Mouse (Mus musculus): ENCODE data around the gene Rab24. TPM values are rescaled to one million over a fixed set of nuclear protein-coding genes. Genes with fewer than 3 reads are reported as not detected.

The Rab24 gene
- total and polyA plus RNA-seq, 3 experiments: 41.7 to 72.5 (median 45.3) TPM

DNA sequence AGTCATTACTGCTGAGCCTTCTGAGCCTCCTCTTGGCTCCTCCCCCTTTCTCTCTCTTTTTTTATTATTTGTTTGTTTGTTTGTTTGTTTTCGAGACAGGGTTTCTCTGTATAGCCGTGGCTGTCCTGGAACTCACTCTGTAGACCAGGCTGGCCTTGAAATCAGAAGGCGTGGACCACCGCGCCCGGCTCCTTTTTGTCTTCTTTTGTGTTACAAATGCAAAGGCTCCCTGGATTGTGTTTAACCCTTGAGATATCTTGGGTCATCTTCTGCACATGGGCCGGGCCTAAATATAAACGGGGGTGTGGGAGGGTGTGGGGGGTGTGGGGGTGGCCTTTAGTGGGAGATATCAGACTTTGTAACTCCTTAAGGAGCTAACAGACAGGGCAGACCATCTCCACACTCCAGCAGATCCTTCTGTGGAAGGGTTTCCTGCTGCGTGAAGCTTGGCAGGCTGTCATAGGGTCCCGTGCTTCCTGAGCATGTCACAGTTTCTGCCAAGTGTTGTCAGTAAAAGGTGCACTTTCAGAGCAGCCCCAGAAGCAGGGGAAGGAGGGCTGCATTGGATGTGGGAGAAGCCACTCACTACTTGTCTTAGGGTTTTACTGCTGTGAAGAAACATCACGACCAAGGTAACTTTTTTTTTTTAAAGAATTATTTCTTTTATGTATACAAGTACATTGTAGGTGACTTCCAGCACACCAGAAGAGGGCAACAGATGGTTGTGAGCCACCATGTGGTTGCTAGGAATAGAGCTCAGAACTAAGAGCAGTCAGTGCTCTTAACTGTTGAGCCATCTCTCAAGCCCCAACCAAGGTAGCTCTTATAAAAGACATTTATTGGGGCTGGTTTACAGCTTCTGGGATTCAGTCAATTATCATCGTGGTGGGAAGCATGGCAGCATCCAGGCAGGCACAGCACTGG, 16.6 kb upstream of the Rab24 start:
- Histone ChIP-seq H3K9ac (ENCODE audit: insufficient read depth, low read depth) (peak overlapping the region; percentile 31; the same call in 1 of the 2 replicates), H3K27me3 (replicated peaks) (no peaks in the 10 kb centered on the region), H3K27ac (ENCODE audit: insufficient read depth, low read depth) (no peak overlapping the region), H3K4me3 (replicated peaks in 1 of 3; ENCODE audit: low read depth in 2 of 3, low read length in 2 of 3, poor library complexity in 1 of 3) (no peak overlapping the region), H3K9me3 (replicated peaks; ENCODE audit: low read length) (no peaks in the 10 kb centered on the region), H3K36me3 (replicated peaks in 1 of 2; ENCODE audit: control insufficient read depth in 1 of 2, insufficient read depth in 1 of 2, low read length in 1 of 2) (peaks cover 0 to 9% of the 10 kb centered on the region in 2 experiments), H3K4me2 (ENCODE audit: insufficient read depth, low read depth, poor library complexity, severe bottlenecking) (0 out of 2 replicates have a peak overlapping the region, but pooled peaks have one; percentile 17), H3K79me2 (replicated peaks; ENCODE audit: control insufficient read depth, extremely low read depth, insufficient read depth, poor library complexity, severe bottlenecking) (no peaks in the 10 kb centered on the region), H3K4me1 (ENCODE audit: control insufficient read depth in 1 of 2, insufficient read depth in 2 of 2) (peaks cover 8 to 15% of the 10 kb centered on the region in 2 experiments)
- in situ Hi-C loops (cut with MboI; ENCODE audit: low pct_ligation_motif_present, low pct_unique_long_range_greater_than_20kb, low sequenced_read_pairs) (no loop called here), dilution Hi-C loops (cut with MboI; ENCODE audit: extremely low pct_ligation_motif_present, extremely low pct_unique_long_range_greater_than_20kb, low sequenced_read_pairs) (no loop called here)
- no peak for DNase-seq (ENCODE audit: extremely low read depth)
- TF ChIP-seq ZNF384 (IDR thresholded peaks at IDR 0.05; ENCODE audit: low read depth, low read length) (peak; percentile 27; the same call in 1 of the 2 replicates), ELF1 (IDR thresholded peaks at IDR 0.05; ENCODE audit: low read depth, low read length) (no peak), ETS1 (conservative IDR thresholded peaks at IDR 0.05; ENCODE audit: low read depth, low read length) (no peak; the same call in 1 of the 2 replicates), UBTF (IDR thresholded peaks at IDR 0.05; ENCODE audit: low read depth, low read length) (no peak), SIN3A (IDR thresholded peaks at IDR 0.05; ENCODE audit: low read length) (no peak), JUND (conservative IDR thresholded peaks at IDR 0.05; ENCODE audit: low read depth, low read length) (no peak), SMC3 (IDR thresholded peaks at IDR 0.05; ENCODE audit: low read depth, low read length) (peak; percentile 6; the same call in 1 of the 2 replicates), CTCF (conservative IDR thresholded peaks at IDR 0.05 in 1 of 2, IDR thresholded peaks at IDR 0.05 in 1 of 2; ENCODE audit: low read depth in 2 of 2, low read length in 2 of 2) (peak in 1 of 2 experiments; percentile 53; a peak in 2 of 4 replicates), MXI1 (IDR thresholded peaks at IDR 0.05; ENCODE audit: low read depth, low read length) (0 out of 2 replicates have a peak, but pooled peaks have one; percentile 23), MYC (IDR thresholded peaks at IDR 0.05; ENCODE audit: low read depth, low read length) (peak; percentile 70; the same call in 1 of the 2 replicates)

DNA sequence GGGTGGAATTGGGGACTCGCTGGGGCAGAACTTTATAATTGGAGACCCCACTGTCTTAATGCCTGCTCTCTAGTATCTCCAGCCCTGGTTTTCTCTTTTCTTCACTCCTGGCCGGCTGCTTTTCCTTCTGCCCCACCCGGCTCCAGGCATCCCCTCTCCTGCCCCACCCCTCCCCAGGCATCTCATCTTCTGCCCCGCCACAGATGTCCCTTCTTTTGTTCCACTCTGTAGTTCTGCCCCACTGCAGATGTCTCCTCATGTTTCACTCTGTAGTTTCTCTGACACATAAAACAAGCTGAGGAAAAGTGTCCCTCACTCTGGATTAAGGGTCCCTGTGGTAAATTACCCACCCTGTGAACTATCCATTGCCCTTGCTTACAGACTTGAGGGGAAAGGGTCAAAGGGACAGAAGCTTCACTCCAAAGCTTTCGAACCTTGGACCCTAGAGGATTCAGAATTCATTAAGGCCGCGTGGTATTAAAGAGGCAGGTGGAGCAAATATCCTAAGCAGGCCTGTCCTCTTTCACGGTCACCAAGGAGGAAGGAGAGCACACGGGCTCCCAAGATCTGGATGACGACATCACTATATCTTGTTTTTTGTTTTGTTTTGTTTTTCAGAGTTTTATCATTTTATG, 15.7 kb upstream of the Rab24 start:
- dilution Hi-C loops (cut with MboI; ENCODE audit: extremely low pct_ligation_motif_present, extremely low pct_unique_long_range_greater_than_20kb, low sequenced_read_pairs): no loop called here
- no peak for DNase-seq (ENCODE audit: extremely low read depth)
- in situ Hi-C loops (cut with MboI; ENCODE audit: low pct_ligation_motif_present, low pct_unique_long_range_greater_than_20kb, low sequenced_read_pairs): no loop called here
- H3K79me2 ChIP-seq (replicated peaks; ENCODE audit: control insufficient read depth, extremely low read depth, insufficient read depth, poor library complexity, severe bottlenecking): no peaks in the 10 kb centered on the region
- H3K4me1 ChIP-seq (ENCODE audit: control insufficient read depth in 1 of 2, insufficient read depth in 2 of 2): peaks cover 7 to 13% of the 10 kb centered on the region in 2 experiments
- H3K9ac ChIP-seq (ENCODE audit: insufficient read depth, low read depth): no peak overlapping the region
- no peaks in the 10 kb centered on the region for H3K27me3 ChIP-seq (replicated peaks)
- H3K27ac ChIP-seq (ENCODE audit: insufficient read depth, low read depth): no peak overlapping the region
- no peak for TF ChIP-seq NRF1 (IDR thresholded peaks at IDR 0.05; ENCODE audit: low read depth, low read length)
- no peak for TF ChIP-seq UBTF (IDR thresholded peaks at IDR 0.05; ENCODE audit: low read depth, low read length)
- TF ChIP-seq RAD21 (IDR thresholded peaks at IDR 0.05; ENCODE audit: low read depth, low read length): no peak
- TF ChIP-seq ZMIZ1 (IDR thresholded peaks at IDR 0.05; ENCODE audit: low read depth, low read length): no peak
- no peak for TF ChIP-seq MYC (IDR thresholded peaks at IDR 0.05; ENCODE audit: low read depth, low read length)
- no peak for TF ChIP-seq MAZ (IDR thresholded peaks at IDR 0.05; ENCODE audit: low read depth, low read length)
- TF ChIP-seq JUN (IDR thresholded peaks at IDR 0.05; ENCODE audit: insufficient read depth, low read depth, low read length): no peak
- TF ChIP-seq CTCF (conservative IDR thresholded peaks at IDR 0.05 in 1 of 2, IDR thresholded peaks at IDR 0.05 in 1 of 2; ENCODE audit: low read depth in 2 of 2, low read length in 2 of 2): no peak
- no peak for TF ChIP-seq SMC3 (IDR thresholded peaks at IDR 0.05; ENCODE audit: low read depth, low read length)
- TF ChIP-seq TCF12 (IDR thresholded peaks at IDR 0.05; ENCODE audit: low read depth, low read length): no peak
- TF ChIP-seq IRF4 (IDR thresholded peaks at IDR 0.05; ENCODE audit: low read depth, low read length): no peak
- no peak for TF ChIP-seq USF2 (conservative IDR thresholded peaks at IDR 0.05; ENCODE audit: low read depth, low read length)
- TF ChIP-seq ZKSCAN1 (IDR thresholded peaks at IDR 0.05; ENCODE audit: borderline replicate concordance, low read depth, low read length): no peak
- TF ChIP-seq RCOR1 (conservative IDR thresholded peaks at IDR 0.05; ENCODE audit: low read depth, low read length): no peak
- no peak for TF ChIP-seq ELF1 (IDR thresholded peaks at IDR 0.05; ENCODE audit: low read depth, low read length)
- H3K4me3 ChIP-seq (replicated peaks in 1 of 3; ENCODE audit: low read depth in 2 of 3, low read length in 2 of 3, poor library complexity in 1 of 3): no peak overlapping the region
- H3K9me3 ChIP-seq (replicated peaks; ENCODE audit: low read length): no peaks in the 10 kb centered on the region
- no peak overlapping the region for H3K4me2 ChIP-seq (ENCODE audit: insufficient read depth, low read depth, poor library complexity, severe bottlenecking)
- H3K36me3 ChIP-seq (replicated peaks in 1 of 2; ENCODE audit: control insufficient read depth in 1 of 2, insufficient read depth in 1 of 2, low read length in 1 of 2): peaks cover 0 to 1% of the 10 kb centered on the region in 2 experiments
